Mouse (Mus musculus) layer of hippocampus, adult 9-10 months (tissue): ENCODE measurements around the gene Taf8.

Experiments
- DNase-seq: peaks from one replicate; pipeline ENCODE4 v3.0.0; 2022; ENCODE audit warnings: low spot score

The Taf8 gene

DNA sequence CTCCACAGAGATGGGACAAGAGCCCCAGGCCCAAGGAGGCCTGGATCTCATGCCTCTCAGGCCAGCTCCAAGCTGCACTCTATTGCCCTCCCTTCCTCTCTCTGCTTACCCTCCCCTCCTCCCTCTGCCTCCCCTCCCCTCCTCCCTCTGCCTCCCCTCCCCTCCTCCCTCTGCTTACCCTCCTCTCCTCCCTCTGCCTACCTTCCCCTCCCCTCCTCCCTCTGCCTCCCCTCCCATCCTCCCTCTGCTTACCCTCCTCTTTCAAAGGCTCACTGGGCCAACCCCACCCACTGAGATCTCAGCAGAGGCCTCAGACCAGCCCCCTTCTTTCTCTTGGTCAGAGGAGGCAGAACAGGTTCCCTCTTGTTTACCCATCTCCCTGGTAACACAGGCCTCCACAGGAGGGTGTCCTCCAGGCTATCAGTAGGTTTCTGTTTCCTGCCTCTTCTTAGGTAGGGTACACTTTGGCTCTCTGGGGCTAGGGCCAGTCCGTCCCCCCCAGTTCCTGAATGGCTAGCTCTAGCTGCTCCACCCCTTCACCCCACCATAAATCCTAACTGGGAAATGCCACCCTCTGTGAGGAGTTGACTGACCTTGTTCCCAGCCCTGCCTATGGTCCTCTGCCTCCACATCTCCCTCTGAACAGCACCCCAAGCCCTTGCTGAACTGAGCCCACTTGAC is 17.7 kb downstream of the Taf8 start:
- DNase-seq, result no peak

DNA sequence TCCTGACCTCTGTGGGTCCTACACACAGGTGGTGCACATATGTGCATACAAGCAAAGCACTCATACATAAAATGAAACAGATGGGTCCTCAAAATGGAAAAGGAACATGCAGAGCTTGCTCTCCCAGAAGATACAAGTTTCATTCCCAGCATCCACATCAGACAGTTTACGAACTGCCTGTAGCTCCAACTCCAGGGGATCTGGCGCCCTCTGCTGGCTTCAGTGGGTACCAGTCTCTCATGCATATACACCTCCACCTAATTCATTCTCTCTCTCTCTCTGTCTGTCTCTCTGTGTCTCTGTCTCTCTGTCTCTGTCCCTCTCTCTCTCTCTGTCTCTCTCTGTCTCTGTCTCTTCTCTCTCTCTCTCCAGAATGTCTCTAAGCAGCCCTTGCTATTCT is 19.7 kb downstream of the Taf8 start:
- no peak for DNase-seq

GRCm38 (mm10) chr17:47479887-47480286 is 22.2 kb downstream of the Taf8 start:
- DNase-seq, result no peak

DNA sequence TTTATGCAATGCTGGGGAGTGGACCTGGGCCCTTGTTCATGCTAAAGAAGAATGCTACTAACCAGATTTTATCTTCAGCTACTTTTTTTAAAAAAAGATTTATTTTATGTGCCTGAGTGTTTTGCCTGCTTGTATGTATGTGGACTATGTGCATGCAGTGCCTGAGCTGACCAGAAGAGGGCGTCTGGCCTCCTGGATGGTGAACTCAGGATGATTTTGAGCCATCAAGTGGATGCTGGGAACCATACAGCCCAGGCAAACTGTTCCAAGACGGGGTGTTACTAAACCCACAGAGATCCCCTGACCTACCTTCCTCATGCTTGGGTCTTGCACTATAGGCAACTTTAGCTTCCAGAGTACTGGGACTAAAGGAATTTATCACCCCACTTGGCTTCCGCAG is 26.4 kb downstream of the Taf8 start:
- DNase-seq, result no peak

- DNase-seq, result no peak
Measured at GRCm38 (mm10) chr17:47475181-47475580, 26.9 kb downstream of the Taf8 start.

DNA sequence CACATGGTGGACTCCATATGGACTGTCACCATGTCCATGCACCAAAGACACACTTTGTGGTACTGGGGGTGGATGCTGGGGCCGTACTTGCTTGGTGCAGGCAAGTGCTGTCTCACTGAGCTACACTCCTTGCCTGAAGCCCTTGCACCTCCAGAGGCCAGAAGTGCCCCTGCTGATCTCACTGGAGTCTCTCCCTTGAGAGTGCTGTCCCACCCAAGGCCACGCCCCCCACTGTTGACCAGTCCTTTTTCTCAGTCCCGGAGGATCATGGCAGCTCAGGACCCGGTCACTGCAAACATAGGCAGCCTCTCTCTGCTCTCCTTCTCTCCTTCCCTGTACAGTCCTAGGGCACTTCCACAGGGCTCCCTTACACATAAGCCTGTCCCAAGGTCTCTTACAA is 27.8 kb downstream of the Taf8 start:
- DNase-seq, result no peak

GRCm38 (mm10) chr17:47473434-47473974 is 28.6 kb downstream of the Taf8 start:
- no peak for DNase-seq

GRCm38 (mm10) chr17:47472435-47473350 is 29.4 kb downstream of the Taf8 start:
- DNase-seq, result no peak

GRCm38 (mm10) chr17:47470686-47471085 is 31.4 kb downstream of the Taf8 start:
- peak; percentile 27 for DNase-seq

DNA sequence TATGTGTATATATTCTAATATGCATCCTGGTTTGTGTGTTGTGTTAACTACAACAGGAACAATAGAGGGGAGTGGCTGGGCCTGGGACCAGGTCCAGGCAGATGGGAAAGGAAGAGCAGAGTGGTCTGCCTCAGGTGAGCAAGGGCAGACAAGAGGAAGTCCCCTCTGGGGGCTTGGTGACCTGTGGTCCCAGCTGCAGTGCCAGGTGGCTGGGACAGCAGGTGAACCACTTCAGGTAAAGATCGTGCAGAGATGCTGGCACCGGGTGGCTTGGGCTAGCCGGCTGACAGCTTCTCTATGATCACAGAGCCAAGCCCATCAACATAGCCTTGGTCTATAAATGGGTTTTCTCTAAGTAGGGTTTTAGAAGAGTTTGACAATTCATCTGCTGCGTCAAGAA is 32.0 kb downstream of the Taf8 start:
- no peak for DNase-seq

DNA sequence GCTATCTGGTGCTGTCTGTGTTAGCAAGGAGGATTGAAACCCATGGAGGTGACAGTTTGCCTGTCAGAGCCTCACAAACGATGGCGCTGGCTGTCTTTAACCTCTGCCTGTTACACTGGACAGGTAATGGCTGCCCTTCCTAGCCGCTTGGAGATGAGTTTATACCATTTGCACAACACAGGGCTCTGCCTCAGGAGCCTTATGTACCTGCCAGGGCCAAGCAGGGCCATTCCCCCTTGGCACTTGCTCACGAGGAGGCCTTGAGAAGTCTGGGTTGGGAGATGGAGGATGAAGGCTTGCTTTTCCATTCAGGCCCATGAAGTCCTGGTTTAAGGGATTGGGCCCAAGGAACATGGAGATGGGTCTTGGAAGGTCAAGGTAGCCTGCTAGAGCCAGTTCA is 32.5 kb downstream of the Taf8 start:
- no peak for DNase-seq

DNA sequence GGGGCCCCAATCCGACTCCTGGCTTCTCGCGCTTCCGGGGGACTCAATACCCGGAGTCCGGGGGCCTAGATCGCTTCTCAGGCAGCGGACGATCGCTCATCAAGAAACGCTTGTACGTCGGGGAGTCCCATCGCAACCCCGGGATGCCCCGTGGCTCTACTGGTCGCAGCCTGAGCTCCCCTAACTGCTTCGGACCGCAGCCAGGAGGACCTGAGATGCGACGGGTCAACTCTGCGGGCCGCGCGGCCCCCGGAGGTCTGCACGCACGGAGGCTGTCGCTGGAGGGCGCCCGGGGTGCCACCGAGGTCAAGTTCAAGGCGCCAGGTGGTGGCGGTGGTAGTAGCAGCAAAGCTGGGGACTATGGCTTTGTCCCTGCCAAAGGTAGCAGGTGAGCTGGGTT is 33.6 kb downstream of the Taf8 start:
- no peak for DNase-seq

GRCm38 (mm10) chr17:47468063-47468462 is 34.0 kb downstream of the Taf8 start:
- no peak for DNase-seq

GRCm38 (mm10) chr17:47467659-47468058 is 34.4 kb downstream of the Taf8 start:
- no peak for DNase-seq

GRCm38 (mm10) chr17:47466284-47466683 is 35.8 kb downstream of the Taf8 start:
- no peak for DNase-seq

- DNase-seq, result no peak
Measured at GRCm38 (mm10) chr17:47465016-47465415, 37.1 kb downstream of the Taf8 start.

- no peak for DNase-seq
Measured at GRCm38 (mm10) chr17:47464248-47464965, 37.7 kb downstream of the Taf8 start.

GRCm38 (mm10) chr17:47462728-47463388 is 39.2 kb downstream of the Taf8 start:
- no peak for DNase-seq

GRCm38 (mm10) chr17:47462209-47462608 is 39.9 kb downstream of the Taf8 start:
- no peak for DNase-seq

- no peak for DNase-seq
Measured at GRCm38 (mm10) chr17:47461688-47462087, 40.4 kb downstream of the Taf8 start.

DNA sequence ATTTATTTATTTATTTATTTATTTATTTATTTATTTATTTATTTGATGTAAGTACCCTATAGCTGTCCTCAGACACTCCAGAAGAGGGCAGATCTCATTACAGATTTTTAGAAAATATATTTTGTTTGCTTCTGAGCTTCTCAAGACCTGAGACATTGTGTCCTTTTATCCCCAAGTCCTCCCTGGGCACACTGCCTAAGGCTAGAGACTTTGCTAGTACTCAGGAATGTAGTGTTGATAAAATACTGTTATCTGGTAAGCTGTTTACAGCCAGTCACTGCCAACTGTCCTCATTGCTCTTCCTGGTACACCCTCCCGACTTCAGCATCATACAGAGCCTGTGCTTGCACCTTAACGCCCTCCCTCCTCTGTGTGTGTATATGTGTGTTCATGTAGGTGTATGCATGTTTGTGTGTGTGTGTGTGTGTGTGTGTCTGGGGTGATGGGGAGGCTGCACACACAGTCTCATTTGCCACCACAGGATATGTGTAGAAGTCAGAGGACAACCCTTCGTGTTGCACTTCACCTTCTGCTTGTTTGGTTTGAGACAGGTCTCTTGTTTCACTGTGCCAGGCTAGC is 42.7 kb downstream of the Taf8 start:
- no peak for DNase-seq

- DNase-seq, result no peak
Measured at GRCm38 (mm10) chr17:47458936-47459335, 43.2 kb downstream of the Taf8 start.
